Mouse (Mus musculus): Measurements from ENCODE around the gene Pfn2. TPM values are rescaled to one million over a fixed set of nuclear protein-coding genes. Genes with fewer than 3 reads are reported as not detected.
"Not testable (repeated sequence)": the region's sequence is repeated elsewhere in the genome, so short reads cannot be mapped to it uniquely, and the experiment has no call there.

Pfn2 gene
- polyA plus RNA-seq, 1 experiment: 74.1 TPM

- no peak overlapping the region for H3K4me3 ChIP-seq (ENCODE audit: insufficient read depth, low read length)
- no peak overlapping the region for H3K27ac ChIP-seq (ENCODE audit: insufficient read depth, low read length)
- no peaks in the 10 kb centered on the region for H3K4me1 ChIP-seq (ENCODE audit: control insufficient read depth, insufficient read depth, low read length)
- TF ChIP-seq CTCF (IDR thresholded peaks at IDR 0.05; ENCODE audit: borderline replicate concordance, insufficient read depth, low read length) (no peak), POLR2A (IDR thresholded peaks at IDR 0.05; ENCODE audit: low read depth, low read length) (no peak)
These were observed 32.4 kb downstream of the Pfn2 start for GRCm38 (mm10) chr3:57815447-57815846.

GRCm38 (mm10) chr3:57795071-57795470 lies 52.8 kb downstream of the Pfn2 start:
- not testable (repeated sequence) for H3K27ac ChIP-seq (ENCODE audit: insufficient read depth, low read length); H3K4me3 ChIP-seq (ENCODE audit: insufficient read depth, low read length); H3K4me1 ChIP-seq (ENCODE audit: control insufficient read depth, insufficient read depth, low read length)

Other genes starting within 250 kb of the Pfn2 start
- gene Commd2, start 196.4 kb downstream of the Pfn2 start, polyA plus RNA-seq (2011; ENCODE audit: insufficient read length, low read depth, missing spikeins): 35.8 and 37.8 TPM in 2 replicates
- not detected in 2 replicates for gene Ankub1, start 155.3 kb downstream of the Pfn2 start, polyA plus RNA-seq (2011; ENCODE audit: insufficient read length, low read depth, missing spikeins)
- 54.4 and 61.8 TPM in 2 replicates for gene Rnf13, start 112.0 kb downstream of the Pfn2 start, polyA plus RNA-seq (2011; ENCODE audit: insufficient read length, low read depth, missing spikeins)

Data from embryonic fibroblast, embryonic 13.5 days (primary cell).